Mouse (Mus musculus) thymus, postnatal 25 days (tissue): ENCODE results near the gene Hoxa11.

Source experiments
- DNase-seq: peaks from one replicate; pipeline ENCODE4 v3.0.0; 2022

Gene Hoxa11

DNA sequence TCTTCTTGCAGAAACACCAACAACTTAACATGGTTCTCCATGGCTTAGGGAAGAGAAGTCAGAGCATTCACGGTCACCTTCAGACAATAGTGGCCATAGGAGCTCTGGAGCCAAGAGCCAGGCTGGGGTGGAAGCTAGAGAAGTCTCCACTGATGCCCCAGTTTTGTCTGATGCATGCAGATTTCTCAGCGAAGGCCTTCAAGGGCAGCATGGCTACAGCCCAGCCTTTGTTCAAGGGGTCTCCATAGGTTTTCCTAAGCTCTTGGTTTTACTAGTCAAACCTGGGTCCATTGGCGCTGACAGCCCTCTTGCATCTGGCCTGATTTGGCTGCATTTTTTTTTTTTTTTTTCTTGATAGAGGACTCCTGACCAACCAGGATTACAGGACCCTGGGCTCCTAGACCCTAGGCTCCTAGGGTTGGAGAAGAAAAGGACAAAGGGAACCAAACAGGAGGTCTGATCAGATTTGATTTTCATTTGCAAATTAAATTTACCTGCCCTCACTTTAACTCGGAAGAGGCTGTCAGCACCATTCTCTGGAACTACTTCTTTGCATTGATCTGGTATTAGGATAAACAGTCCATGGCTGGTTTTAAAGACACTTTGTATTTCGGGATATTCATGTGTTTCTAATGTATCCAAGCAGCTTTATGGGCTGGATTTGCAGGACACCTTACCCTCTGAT is 18.6 kb upstream of the Hoxa11 start:
- DNase-seq, result no peak

DNA sequence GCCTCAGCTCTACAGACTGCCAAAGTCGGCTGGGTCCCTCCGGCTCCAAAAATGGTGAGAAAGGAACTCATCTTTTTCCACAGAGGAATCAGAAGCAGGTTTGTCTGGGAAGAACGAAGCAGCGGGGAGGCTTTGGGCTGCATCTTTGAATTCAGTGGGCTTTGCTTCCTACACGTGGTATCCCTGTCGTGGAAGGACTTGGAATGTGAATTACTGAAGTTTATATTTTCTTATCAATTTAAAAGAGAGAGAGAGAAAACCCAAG is 17.6 kb upstream of the Hoxa11 start:
- no peak for DNase-seq

DNA sequence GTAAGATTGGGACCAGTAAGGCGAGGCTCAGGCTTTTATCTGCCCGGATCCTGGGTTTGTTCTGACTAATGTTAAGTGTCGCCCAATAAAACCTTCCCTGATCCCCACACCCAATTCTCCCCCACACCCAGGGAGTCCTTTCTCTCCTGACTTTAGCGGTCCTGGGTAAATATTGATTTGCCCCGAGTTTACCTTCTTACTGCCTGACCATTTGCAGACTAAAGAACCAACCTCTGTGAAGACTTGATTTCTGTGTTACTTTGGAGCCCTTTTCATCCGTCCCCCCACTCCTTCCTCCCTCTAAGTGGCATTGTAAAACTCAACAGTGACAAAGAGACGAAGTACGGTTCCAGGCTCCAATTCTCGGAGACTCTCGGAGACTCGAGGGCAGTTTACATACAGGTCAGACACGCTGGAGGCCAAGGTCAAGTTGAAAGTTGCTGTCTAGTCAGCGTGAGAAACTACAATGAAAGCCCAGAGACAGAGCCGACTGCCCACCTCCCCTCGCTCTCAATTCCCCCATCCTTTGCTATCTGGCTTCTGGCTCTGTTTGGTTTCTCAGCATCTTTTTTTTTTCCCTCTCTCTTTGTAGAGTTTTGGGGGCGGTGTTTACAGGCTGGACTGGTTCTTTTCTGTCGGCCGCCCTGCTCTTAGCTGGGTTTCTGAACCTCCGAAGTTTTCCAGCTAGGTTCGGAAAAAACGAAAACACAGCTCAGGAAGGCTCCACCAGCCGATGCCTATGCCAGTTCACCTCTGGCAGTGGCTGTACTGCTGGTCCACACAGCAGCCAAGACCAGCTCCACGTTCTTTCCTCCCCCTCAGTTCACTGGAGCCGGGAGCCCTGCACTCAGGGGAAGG is 17.1 kb upstream of the Hoxa11 start:
- DNase-seq, result no peak

DNA sequence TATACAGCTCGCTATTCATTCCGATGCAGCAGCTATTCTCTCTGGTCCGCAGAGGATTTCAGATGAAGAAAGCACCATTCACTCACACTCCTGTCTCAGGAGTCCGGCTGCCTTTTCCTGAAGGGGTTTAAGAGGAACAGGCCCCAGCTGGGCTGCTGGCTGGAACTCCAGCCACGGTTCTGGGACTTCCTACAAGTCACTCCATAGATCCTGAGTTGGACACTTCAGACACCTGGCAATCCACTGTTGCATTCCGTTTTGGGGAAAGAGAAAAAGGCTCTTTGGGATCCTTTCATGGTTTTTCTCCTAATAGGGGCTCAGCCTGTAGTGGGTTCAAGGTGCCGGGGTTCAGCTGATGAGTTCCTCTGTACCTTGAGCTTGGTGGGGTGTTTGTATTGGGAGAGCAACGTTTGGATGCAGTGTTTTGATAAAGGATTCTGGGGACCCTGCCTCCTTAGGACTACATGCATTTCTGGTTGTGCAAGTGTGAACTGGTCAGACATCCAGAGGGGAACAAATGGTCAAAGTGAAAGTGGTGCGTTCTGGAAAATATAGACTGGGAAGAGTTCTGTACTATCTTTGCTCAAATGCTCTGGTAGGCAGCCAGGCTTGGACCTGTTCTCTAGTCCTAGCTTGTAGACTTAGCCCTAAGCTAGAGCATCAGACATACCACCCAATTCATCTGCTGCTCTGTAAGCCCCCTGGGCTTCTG is 16.3 kb upstream of the Hoxa11 start:
- no peak for DNase-seq

DNA sequence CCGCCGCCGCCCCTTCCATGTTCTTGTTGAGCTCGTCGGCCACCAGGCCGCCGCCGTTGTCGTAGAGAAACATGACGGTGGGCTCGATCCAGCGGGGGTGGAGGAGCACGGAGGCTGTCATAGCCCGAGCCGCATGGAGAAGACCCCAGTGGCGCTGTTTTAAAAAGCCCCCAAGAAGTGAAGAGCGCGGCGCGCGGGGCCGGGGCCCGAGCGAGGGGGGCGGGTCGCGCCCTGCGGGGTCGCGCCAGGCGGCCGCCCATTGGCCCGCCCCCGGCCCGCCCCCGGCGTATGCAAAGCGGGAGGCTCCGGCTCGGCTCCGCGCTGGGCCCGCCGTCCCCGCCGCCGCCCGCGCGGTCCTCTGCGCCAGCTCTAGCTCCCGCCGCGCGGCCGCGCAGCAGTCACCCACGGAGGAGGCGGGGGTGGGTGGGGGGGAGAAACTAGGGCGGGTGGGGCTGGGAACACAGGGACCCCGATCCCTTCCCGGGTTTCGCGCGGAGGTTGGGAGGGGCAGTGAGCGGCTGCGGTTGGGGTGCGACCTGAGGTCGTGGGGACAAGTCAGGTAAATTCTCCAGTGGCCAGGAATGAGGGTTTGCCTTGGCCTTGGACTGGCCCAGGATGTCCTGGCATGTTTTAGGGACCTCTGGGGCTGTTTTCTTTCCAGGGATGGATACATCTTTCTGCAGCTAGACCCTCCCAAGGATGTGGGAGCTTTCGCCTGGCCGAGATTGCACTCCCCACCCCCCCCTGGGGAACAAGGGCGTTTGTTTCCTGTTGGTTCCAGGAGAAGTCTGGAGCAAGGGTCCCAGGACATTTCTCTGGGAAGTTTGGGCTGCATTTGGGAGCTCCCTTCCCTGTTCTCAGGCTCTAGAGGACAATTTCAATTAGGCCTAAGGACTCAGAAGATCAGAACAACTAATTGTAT is 15.3 kb upstream of the Hoxa11 start, which contains the start of gene Hoxa13:
TSS of gene Hoxa13 (minus strand) at position 227 of the 922 bp plus-strand sequence.
- peak; percentile 65 for DNase-seq

DNA sequence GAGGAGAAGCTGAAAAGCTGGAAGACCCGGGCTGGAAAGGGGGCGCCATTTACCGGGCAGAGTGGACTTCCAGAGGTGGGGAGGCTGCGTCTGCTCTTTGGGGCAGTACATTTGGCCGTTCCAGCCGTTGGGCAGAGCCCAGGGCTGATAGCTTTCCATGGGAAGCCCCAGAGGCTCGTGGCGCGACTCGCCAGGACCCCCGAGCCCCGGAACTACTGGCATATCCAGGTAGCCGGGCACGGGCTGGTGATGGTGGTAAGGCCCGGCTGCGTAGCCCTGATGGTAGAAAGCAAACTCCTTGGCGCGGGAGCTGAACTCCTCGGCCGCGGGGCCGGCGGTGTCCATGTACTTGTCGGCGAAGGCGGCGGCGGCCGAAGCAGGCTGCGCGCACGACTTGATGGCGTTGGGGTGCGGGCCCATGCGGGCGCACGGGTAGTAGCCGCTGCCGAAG is 14.2 kb upstream of the Hoxa11 start:
- DNase-seq, result no peak

DNA sequence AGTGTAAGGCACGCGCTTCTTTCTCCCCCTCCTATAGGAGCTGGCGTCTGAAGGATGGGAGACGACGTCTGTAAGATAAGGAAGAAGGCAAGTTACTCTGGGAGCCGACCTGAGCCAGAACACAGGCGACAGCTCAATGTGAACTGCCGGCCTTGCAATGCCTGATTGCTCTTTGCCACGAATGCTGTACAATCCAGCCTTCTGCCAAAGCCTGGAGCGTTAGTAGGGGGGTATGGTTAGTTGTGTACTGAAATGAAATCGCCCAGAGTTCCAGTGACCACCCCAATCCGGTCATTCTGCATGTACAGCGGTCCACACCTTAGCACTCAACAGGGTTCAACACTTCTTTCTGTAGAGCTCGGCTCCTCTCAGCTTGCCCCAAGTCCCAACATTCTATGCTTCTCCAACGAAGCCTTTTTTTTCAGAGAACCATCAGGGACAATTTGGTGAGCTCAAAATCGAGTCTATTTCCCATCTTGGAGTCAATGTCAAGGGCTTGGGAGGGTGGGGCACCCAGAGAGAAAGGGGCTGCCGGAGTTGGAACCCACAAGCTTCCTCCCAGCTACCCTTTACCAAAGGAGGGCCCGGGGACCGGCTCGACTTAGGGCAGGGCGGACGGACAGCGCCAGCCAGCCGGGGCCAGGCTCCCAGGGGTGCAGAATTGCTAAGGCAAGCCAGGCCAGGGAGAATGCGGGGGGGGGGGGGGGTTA is 13.6 kb upstream of the Hoxa11 start:
- no peak for DNase-seq

DNA sequence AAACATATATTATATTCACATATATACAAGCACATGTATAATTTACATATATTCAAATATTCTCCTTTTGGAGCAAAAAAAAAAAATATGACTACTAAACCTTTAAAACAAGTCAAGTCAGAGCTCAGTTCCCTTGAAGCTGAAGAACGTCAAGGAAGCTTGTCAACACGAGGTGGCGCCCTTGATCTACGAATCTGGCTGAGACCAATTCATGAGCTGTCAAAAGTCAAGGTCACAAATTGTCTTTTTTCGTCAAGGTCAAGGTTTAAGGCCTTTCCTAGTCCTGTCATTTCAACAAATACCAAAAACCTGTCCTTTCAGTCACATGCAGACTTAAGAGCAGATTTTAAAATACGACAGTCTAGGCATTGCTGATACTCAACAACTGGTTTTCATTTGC is 11.3 kb upstream of the Hoxa11 start:
- peak; percentile 85 for DNase-seq

DNA sequence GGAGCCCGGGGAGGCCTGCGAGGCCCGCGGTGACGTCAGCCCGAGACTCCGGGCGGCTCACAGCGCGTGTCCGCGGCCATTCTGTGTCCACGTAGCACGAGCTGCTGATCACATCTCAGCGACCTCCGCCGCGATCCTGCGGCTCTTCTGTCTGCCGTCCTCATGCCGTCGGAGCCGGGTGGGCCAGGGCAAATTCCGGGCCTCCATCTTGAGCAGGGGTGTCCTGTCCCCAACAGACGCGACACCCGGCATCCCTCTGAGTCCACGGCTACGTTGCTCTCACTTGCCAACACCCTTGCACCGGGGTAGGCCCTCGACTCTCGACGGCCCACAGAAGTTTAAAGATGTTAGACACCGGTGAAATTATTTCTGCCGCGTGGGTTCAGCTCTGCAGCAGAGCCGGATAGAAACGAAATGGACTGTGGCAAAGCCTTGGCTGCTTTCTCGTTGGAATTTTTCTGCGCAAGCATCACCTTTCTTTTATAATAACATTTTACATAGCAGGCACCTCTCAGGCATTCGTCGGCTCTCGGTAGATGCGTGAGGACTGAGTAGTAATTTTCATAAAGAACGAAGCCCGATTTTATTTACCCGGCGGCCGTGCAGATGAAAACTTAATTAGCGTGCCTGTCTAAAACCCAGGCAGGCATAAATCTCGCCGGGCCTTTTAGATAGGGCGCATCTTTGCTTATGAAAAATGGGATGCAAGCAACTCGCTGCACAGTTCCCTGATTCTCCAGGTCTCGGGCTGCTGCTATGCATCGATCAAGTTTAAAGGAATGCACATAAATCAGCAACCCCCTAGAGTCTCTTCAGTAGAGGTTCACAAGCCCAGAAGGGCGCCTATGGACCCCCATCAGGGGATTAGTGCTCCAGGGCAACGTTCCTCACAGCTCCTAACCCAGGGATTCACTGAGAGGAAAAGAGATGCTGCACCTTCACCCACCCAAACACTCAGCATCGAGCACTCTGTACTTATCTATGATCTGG is 8.2 kb upstream of the Hoxa11 start:
- peak; percentile 37 for DNase-seq

DNA sequence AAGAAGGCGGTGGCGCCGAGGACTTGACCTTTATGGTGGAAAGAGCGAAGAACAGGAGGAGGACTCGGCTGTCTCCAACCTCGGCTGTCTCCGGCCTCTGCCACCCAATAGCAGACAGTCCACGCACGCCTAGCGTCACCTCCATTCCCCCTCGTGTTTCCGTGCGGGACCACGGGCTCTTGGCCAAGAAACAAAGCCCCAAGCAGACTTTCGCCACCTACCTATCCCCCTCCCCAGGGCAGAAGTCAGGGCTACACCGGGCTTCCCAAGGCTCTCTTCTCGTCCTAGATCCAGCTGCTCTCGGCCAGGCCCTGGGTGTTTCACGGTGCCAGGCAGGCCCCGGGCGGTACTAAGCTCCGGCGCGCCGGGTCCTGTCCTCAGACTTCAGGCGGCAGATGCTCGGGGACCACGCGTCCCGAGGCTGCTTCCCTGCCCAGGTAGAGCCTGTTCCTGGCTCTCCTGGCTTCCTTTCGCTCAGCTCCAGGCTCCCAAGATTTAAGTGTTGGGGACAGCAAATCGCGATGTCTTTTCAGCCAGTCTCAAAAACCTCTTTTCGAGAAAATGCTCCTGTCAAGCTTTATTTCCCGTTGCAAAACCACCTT is 7.3 kb upstream of the Hoxa11 start:
- no peak for DNase-seq

DNA sequence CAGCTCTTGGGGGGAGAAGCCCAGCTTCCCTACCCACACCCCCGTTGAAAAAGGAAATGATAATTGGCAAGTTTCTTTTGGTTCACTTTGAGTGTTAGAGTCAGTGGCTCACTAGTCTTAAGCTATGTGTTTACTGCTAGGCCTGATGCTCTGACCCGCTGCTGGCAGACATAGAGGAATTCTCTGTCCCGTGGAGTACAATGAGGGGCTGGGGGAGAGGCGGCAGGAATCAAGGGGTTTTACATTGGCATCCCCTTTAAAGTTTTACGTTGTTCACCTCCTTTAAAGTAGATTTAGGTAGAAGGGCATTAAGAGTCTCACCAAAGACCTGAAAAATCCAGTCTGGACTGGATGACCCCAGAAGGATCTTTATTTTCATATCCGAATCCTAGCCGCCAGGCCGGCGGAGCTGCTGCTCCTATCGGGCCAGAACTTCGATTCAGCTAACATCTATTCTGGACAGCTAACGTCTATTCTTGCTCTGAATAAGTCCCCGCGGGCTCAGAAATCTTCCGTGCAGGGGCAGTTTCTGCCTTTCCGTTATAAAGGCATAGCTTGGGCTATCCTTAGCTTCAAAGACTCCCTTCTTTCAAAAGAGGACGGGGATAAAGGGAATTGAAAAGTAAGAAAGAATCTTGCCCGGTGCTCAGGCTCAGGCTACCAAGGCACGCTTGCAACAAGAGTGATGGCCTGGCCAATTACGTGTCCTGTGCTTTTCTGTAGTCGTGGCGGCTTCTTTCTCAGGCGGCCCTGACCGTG is 6.6 kb upstream of the Hoxa11 start:
- no peak for DNase-seq

DNA sequence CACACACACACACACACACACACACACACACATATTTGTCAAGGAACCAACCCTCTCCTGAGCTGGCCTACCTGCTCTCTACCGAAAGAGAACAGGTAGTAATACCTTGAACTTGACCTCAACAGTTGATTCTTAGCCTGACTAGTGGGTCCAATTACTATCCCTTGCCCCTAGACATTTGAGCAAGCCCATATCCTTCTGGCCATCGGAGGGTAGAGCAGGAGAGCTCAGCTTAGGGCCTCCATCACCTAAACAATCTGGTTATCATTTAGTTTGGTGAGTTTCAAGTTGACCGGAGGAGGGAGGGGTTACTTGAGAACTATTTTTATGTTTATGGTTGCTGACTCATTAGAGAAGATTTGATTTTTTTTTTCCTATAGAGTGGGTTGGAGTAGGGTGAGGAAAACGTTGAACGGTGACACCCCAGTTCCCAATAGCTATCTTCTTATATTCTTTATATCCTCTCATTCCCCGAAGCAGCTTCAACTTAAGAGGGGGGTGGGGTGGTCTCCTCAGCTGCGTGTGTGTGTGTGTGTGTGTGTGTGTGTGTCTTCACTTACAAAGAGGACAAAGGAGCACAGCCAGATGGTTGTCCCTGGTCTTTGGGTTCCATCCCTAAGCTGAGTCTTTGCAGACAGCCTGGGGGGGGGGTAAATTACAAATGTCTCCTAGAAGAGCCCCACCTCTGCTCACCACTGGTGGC is 5.7 kb upstream of the Hoxa11 start:
- DNase-seq, result no peak

DNA sequence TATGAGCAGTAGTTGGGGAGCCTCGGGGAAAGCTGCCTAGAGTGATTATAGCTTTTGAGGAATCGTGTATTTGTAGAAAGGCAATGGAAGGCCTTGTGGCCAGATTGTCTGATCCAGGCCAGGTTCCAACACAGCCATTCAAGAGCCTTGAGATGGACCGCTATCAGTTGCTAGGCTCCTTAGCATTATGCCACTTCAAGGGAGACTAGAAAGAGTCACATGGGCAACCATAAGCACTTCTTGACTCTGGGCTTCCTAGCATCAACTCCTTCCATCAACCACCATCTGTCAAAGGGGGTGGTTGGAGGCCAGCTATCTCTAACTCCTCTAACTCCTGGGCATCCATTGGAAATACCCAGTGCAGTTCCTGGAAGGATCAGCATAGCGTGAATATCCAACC is 4.2 kb upstream of the Hoxa11 start:
- no peak for DNase-seq

DNA sequence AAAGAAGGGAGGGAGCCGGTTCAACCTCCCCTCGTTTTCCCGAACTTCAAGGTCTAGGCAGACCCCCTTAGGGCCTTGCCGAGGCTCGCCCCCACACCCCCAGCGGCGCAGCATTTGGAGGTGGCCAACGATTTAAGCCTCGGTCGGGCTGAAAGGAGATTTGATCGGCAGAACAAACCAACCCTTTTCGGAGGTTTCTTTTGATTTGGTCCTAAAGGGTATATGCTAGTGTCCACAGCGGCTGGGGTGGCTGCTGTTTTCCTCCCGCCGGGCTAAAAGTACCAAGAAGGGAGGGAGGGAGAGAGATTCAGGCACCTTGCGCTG is 3.8 kb upstream of the Hoxa11 start:
- no peak for DNase-seq

DNA sequence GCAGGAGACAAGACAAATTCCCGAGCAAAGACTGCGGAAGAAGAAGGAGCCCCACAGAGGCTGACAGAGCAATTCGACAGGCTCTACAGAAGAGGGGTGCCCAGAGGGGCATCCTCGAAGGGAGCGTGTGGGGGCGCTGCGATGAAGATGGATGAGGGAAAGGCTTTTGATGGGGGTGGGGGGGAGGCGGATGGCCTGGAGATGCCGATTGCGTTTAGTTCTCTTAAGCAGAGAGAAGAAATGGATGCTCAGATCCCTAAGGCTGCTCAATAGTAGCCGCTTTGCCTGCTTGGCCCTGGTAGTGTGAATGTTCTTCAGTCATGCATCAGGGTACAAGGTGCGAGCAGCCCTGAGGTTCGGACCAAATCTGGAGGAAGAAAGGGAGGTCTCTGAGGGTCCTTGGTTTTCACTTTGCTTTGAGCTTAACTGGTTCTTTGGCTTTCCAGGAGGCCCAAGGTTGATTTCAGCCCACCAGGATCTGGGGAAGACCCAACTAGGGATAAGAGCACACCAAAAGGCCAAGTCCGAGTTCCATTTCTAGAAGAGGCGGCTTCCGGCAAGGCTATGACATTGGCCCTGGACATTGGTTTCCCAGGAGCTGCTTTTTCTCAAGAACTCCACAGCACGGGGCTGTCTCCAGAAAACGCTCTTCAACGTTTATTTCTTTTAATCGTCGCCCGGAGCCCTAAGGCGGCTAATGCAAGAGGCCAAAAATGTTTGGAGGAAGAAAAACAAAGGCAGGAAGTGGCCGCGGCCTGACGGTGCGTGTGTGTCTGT is 3.2 kb upstream of the Hoxa11 start:
- no peak for DNase-seq

DNA sequence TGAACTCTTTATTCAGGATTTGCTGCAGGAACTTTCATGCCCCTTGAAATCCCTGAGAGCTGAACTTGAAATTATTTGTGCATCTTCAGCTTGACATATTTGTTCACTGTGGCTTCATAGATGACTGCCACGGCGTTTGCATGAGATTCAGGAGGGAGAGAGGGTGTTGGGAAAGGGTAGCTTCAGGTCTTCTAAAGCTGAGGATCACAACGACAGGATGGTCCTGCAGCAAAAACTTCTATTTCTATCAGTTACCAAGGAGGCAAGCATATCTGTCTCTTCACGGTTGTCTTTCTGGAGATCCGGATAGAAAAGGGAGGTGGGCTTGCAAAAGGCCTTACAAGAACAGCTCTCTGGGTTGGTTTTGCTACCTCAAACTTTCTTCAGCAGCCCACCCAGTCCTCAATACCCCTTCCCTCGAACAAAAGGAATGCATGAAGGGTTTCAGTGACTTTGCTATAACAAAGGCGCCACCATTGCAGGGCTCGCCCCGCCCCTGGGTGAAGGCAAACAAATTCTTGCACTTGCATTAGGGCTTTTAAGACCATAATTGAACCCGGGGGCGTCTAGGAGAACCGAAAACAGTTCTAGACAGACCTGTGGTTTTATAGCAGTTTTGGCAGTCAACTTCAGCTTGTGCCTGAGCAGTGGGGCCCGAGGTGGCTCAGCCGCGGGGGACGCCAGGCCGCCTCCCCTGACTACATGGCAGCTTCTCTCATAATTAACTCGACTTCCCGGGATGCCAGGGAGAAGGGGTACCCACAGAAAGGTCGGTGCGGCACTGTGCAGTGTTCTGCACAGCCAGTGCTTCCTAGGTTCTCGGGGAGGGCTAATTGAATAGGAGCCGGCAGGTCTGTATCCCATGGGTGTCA is 2.4 kb upstream of the Hoxa11 start:
- DNase-seq, result no peak

DNA sequence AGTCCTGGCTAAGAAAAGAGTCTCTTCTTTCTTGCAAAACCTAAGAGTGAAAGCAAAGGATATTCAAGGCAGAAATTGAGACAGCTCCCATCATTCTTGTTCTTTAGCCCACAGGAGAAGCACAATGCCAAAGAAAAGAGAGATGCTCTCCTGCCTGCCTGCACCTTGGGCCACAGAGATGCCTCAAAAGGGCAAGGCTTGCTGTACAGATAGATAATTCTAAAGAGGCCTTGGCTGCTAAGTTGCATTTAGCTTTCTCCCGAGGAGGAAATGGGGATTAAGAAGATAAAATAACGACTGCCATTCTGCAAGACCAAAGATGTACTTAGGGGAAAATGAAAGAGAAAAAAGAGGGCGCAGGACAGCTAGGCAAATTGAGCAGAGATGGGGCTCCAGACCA is 1.3 kb upstream of the Hoxa11 start:
- DNase-seq, result no peak
